In genomic region chr6:120580713-120581015, GRCm38 (mm10) we compare ENCODE assay signal across 8 mouse cellular contexts. TPM values are rescaled to one million over a fixed set of nuclear protein-coding genes. Genes with fewer than 3 reads are reported as not detected.
DNase-seq lines count a peak whose midpoint lies in the region; ATAC-seq and TF ChIP-seq lines count a peak whose summit lies in the region.

No protein-coding gene starts in this region.

- H3K36me3 ChIP-seq in heart, embryonic 10.5 days = no peaks in the 10 kb centered on the region
- H3K36me3 ChIP-seq in ES-E14 (ENCODE audit: control insufficient read depth, insufficient read depth, low read length, poor library complexity, severe bottlenecking) = no peaks in the 10 kb centered on the region
- no peaks in the 10 kb centered on the region for H3K36me3 ChIP-seq in forebrain, embryonic 15.5 days
- no peaks in the 10 kb centered on the region for H3K36me3 ChIP-seq in liver, embryonic 13.5 days
- H3K36me3 ChIP-seq in thymus, adult 2 months (ENCODE audit: control insufficient read depth, insufficient read depth, low read length) = no peaks in the 10 kb centered on the region

- H3K27me3 ChIP-seq in heart, embryonic 10.5 days (ENCODE audit: insufficient read depth, poor library complexity, severe bottlenecking) = peaks cover 11% of the 10 kb centered on the region
- no peaks in the 10 kb centered on the region for H3K27me3 ChIP-seq in forebrain, embryonic 15.5 days
- no peaks in the 10 kb centered on the region for H3K27me3 ChIP-seq in liver, embryonic 13.5 days
- H3K27me3 ChIP-seq in thymus, adult 2 months (ENCODE audit: control insufficient read depth, insufficient read depth, low read length) = no peaks in the 10 kb centered on the region

- DNase-seq in heart, embryonic 10.5 days (ENCODE audit: low spot score) = no peak
- no peak for DNase-seq in heart, postnatal 25 days (ENCODE audit: low spot score)
- DNase-seq in ES-E14 (ENCODE audit: low read depth, low spot score) = no peak
- DNase-seq in liver, embryonic 13.5 days = no peak
- peak; percentile 34 for DNase-seq in thymus, adult 2 months
- no peak for DNase-seq in frontal cortex, postnatal 25 days (ENCODE audit: low spot score in 2 of 2)
- no peak for DNase-seq in gastrocnemius, adult 18-20 months (ENCODE audit: low spot score)

- WGBS in heart, embryonic 10.5 days = 0% methylated on average over 1 of the region's 1 CpGs
- WGBS in forebrain, embryonic 15.5 days = 0% methylated on average over 1 of the region's 1 CpGs
- 0% methylated on average over 1 of the region's 1 CpGs for WGBS in liver, embryonic 13.5 days (ENCODE audit: insufficient replicate concordance)
- 10% methylated on average over 1 of the region's 1 CpGs for WGBS in thymus, adult 2 months

- no peak for TF ChIP-seq CTCF in thymus, adult 2 months (IDR thresholded peaks at IDR 0.05; ENCODE audit: borderline replicate concordance, control insufficient read depth, extremely low read depth, insufficient read depth, low read length, poor library complexity)

- ATAC-seq in forebrain, embryonic 15.5 days (replicated peaks) = peak; percentile 7
- no peak for ATAC-seq in liver, embryonic 13.5 days (ENCODE audit: low read depth)

- in situ Hi-C loops in ES-E14 (cut with MboI; ENCODE audit: low sequenced_read_pairs in 2 of 2, unreplicated experiment in 2 of 2) = no loop called here

- intact Hi-C loops in heart, postnatal 25 days (cut with DNase I) = loop anchor here (5.0 kb wide), 1 partner anchor 157 kb away; no protein-coding TSS in a partner anchor

- H3K9ac ChIP-seq in ES-E14 (ENCODE audit: insufficient read depth, low read depth, low read length, poor library complexity, severe bottlenecking) = no peak overlapping the region
- H3K9ac ChIP-seq in forebrain, embryonic 15.5 days (replicated peaks) = 0 out of 2 replicates have a peak overlapping the region, but pooled peaks have one; percentile 28
- H3K9ac ChIP-seq in liver, embryonic 13.5 days = peak overlapping the region; percentile 72

- peak overlapping the region; percentile 82 for H3K27ac ChIP-seq in heart, embryonic 10.5 days
- H3K27ac ChIP-seq in ES-E14 (ENCODE audit: insufficient read depth, low read depth, low read length, poor library complexity, severe bottlenecking) = no peak overlapping the region
- H3K27ac ChIP-seq in forebrain, embryonic 15.5 days (replicated peaks) = peak overlapping the region; percentile 90
- peak overlapping the region; percentile 90 for H3K27ac ChIP-seq in liver, embryonic 13.5 days
- H3K27ac ChIP-seq in thymus, adult 2 months (ENCODE audit: control insufficient read depth, insufficient read depth, low read length) = peak overlapping the region; percentile 79

- peaks cover 28% of the 10 kb centered on the region for H3K4me1 ChIP-seq in heart, embryonic 10.5 days
- peaks cover 5 to 7% of the 10 kb centered on the region in 2 experiments; a peak in 3 of 4 replicates for H3K4me1 ChIP-seq in ES-E14 (ENCODE audit: control insufficient read depth in 2 of 2, insufficient read depth in 2 of 2, low read length in 2 of 2, poor library complexity in 1 of 2)
- peaks cover 24% of the 10 kb centered on the region for H3K4me1 ChIP-seq in forebrain, embryonic 15.5 days
- H3K4me1 ChIP-seq in liver, embryonic 13.5 days (replicated peaks) = peaks cover 48% of the 10 kb centered on the region
- peaks cover 26% of the 10 kb centered on the region for H3K4me1 ChIP-seq in thymus, adult 2 months (replicated peaks; ENCODE audit: control insufficient read depth, insufficient read depth, low read length)

- TF ChIP-seq POLR2A in thymus, adult 2 months (IDR thresholded peaks at IDR 0.05; ENCODE audit: control insufficient read depth, extremely low read depth, insufficient read depth, low read length, poor library complexity) = no peak

- H3K9me3 ChIP-seq in heart, embryonic 10.5 days = no peaks in the 10 kb centered on the region
- H3K9me3 ChIP-seq in ES-E14 (ENCODE audit: control insufficient read depth, insufficient read depth, low read depth, low read length) = no peaks in the 10 kb centered on the region
- no peaks in the 10 kb centered on the region for H3K9me3 ChIP-seq in forebrain, embryonic 15.5 days
- H3K9me3 ChIP-seq in liver, embryonic 13.5 days (replicated peaks) = no peaks in the 10 kb centered on the region

- H3K4me3 ChIP-seq in heart, embryonic 10.5 days = peak overlapping the region; percentile 66
- peak overlapping the region; percentile 47 to 61 for H3K4me3 ChIP-seq in ES-E14 (ENCODE audit: insufficient read depth in 1 of 2, low read depth in 1 of 2, low read length in 2 of 2, poor library complexity in 1 of 2, severe bottlenecking in 1 of 2)
- H3K4me3 ChIP-seq in forebrain, embryonic 15.5 days = peak overlapping the region; percentile 44
- H3K4me3 ChIP-seq in liver, embryonic 13.5 days (replicated peaks) = peak overlapping the region; percentile 59
- peak overlapping the region; percentile 10 for H3K4me3 ChIP-seq in thymus, adult 2 months (ENCODE audit: control insufficient read depth, insufficient read depth, low read length)

- peak overlapping the region; percentile 91 for H3K4me2 ChIP-seq in forebrain, embryonic 15.5 days (replicated peaks)
- peak overlapping the region; percentile 94 for H3K4me2 ChIP-seq in liver, embryonic 13.5 days

TF ChIP-seq in ES-E14, 5 proteins besides CTCF, POLR2A, EP300 and RAD21:
- TF ChIP-seq ZNF384 (IDR thresholded peaks at IDR 0.05; ENCODE audit: low read depth, low read length) = no peak
- no peak for TF ChIP-seq HCFC1 (IDR thresholded peaks at IDR 0.05; ENCODE audit: borderline replicate concordance, insufficient read depth, low read length)
- no peak for TF ChIP-seq MAFK (IDR thresholded peaks at IDR 0.05; ENCODE audit: insufficient read depth, low read depth, low read length)
- TF ChIP-seq CHD2 (IDR thresholded peaks at IDR 0.05; ENCODE audit: low read depth, low read length) = no peak
- TF ChIP-seq ZC3H11A (IDR thresholded peaks at IDR 0.05; ENCODE audit: borderline replicate concordance, low read depth, low read length) = no peak

RNA-seq across cellular contexts. Expression of gene Hdhd5, which starts 49.5 kb away (rescaled TPM):
- 20.5 and 20.6 TPM in 2 replicates for polyA plus RNA-seq in heart, embryonic 10.5 days (2016; fragmentation: Nextera tagmentation; extraction: Ambion mirVana)
- total RNA-seq in heart, postnatal 25 days (2021) = 10 to 100 TPM; 19.6 to 21.5 TPM
- 27.4 and 36.5 TPM in 2 replicates for total RNA-seq in ES-E14 (2012; rRNA removed)
- polyA plus RNA-seq in forebrain, embryonic 15.5 days (2015; fragmentation: Nextera tagmentation; extraction: Ambion mirVana) = 16.8 and 18.2 TPM in 2 replicates
- 11.5 and 12.5 TPM in 2 replicates for polyA plus RNA-seq in liver, embryonic 13.5 days (2015; fragmentation: Nextera tagmentation; extraction: Ambion mirVana)
- polyA plus RNA-seq in thymus, adult 2 months (2012; rRNA removed) = 62.4 and 74.5 TPM in 2 replicates
- 10 to 100 TPM; 19.9 to 26.1 TPM for total RNA-seq in gastrocnemius, adult 18-20 months (2021)

Comparison
In these comparisons a context has a peak if more than half of its experiments do, and no peak if none do; other contexts are left out.
1. H3K4me3 ChIP-seq: peak in every context shown above with its lines; median percentile 66 in heart, embryonic 10.5 days; 59 in liver, embryonic 13.5 days; 54 in ES-E14; 44 in forebrain, embryonic 15.5 days; 10 in thymus, adult 2 months.